Mouse (Mus musculus) spleen, adult 18-20 months (tissue): ENCODE data around the gene Arhgef39.

Source experiments
- DNase-seq, 2 experiments: peaks; one replicate each; pipeline ENCODE4 v3.0.0; 2022; ENCODE audit warnings: mixed read lengths in 2 of 2

The Arhgef39 gene

DNA sequence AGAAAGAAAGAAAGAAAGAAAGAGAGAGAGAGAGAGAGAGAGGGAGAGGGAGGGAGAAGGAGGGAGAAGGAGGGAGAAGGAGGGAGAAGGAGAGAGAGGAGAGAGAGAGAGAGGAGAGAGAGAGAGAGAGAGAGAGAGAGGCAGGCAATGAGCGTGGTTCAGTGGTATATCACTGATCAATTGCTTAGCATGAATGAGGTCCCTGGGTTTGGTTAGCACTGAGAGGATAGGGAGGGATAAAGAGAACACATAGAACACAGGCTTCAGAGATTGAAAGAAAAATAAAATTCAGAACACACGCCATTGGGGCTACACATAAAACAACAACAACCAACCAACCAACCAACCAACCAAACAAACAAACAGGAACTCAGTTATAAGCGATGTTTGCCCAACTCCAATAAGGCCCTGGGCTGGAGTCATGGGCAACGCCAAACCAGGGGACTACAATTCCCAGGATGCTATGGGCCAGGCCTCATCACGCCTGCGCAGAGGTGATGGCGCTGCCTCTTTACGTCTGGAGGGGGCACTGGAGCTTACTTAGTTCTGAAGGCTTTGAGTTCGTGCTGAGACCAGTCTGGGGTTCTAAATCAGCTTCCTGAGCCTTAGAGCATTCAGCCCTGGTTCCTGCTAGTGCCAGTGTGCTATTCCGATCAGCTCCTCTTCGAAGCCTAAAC lies 21.5 kb downstream of the Arhgef39 start:
- peak; percentile 84 to 85 for DNase-seq

DNA sequence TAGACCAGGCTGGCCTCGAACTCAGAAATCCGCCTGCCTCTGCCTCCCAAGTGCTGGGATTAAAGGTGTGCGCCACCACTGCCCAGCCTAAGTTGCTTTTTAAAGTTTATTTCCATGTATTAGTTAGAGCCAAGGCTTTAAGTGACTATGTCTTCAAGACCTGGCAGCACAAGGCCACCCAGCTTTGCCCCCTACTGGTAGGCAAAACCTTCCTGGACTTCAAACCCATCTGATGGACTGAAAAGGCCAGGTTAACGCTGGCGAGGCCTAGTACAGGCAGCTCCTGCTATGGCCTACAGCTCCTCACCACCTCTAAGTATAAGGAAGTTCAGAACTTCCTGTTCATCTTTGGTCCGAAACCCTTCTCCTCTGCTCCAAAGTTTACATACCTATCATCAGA lies 22.9 kb downstream of the Arhgef39 start:
- peak; percentile 33 to 52 for DNase-seq

DNA sequence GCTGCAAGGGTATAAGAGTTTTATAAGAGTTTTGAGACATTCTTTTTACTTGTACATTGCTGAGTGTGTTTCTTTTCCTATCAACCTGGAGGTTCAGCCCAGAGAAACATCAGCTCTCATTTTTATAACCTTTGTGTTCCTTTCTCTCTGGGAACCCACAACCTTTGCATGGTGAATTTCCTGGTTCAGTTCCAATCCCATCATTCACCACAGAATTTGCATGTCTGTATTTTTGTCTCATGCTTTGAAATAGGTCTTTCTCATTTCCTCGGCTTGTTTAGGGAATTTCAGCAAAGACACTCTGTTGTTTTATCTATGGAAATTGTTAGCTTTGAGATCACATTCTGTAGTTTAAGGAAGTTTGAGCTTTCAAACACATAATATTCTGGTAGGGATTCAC lies 25.9 kb downstream of the Arhgef39 start:
- DNase-seq = no peak

DNA sequence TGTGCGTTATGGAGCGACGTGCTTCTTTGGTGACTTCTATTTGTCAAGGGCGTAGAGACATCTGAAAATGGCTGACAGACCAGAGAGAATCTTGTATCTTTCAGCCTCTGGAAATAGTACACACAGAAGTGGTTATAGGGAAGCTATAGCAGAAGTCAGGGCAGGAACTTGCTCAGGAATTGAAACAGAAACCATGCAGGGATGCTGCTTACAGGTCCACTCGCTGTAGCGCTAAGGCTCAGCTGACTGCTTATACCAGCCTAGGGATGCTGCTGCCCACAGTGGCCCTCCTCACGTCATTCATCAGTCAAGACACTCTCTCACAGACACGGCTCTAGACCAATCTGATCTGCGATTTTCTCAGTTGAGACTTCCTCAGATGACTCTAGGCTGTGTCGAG lies 29.2 kb downstream of the Arhgef39 start:
- DNase-seq = no peak

DNA sequence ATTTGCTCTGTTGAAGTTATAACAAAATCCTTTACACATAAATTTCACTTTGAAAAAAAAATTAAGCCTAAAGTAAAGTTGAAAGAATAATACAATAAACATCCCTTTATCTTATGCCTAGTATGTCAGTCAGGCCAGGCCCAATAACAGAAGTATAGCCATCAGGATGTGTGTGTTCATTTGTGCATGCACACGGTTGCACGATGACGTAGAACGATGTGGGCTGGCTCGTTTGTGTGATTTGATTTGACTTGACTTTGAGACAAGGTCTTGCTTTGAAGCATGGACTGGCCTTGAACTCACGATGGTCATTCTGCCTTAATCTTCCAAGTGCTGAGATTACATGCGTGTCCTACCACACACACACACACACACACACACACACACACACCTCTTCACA lies 32.6 kb downstream of the Arhgef39 start:
- no peak for DNase-seq

DNA sequence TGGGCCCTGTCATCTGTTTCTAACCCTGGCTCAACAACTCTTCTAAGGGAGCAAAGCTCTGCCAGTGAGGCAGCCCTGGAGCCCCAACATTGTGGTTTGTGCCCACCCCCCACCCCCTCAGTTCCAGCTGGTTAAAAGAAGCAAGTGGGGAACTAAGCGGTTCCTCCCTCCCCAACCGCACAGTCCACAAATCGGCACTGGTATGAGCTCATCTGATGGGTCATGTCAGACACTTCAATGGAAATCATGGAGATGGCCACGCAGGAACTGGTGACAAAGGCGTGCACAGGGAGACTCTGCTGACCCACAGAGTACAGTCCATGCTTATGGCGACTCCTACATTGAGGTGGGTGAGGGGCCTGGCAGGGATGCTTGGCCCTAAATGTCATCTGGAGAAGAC lies 33.6 kb downstream of the Arhgef39 start:
- no peak for DNase-seq

DNA sequence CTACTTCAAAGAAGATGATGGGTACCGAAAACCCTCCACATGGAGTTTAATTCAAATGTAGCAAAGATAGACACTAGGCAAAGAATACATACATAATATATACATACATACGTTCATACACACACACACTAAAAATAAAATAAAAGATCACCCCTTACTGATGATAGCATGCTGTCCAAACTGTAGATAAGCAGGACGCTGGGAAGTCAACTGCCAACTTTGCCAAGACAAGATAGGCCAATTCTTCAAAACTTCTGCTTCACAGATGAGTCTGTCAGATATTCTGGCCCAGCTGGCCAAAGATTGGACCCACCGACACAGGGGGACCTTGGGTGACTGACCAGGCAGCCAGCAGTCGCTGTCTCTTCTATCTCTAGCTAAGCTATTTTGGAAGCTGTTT lies 36.4 kb downstream of the Arhgef39 start:
- DNase-seq = no peak

DNA sequence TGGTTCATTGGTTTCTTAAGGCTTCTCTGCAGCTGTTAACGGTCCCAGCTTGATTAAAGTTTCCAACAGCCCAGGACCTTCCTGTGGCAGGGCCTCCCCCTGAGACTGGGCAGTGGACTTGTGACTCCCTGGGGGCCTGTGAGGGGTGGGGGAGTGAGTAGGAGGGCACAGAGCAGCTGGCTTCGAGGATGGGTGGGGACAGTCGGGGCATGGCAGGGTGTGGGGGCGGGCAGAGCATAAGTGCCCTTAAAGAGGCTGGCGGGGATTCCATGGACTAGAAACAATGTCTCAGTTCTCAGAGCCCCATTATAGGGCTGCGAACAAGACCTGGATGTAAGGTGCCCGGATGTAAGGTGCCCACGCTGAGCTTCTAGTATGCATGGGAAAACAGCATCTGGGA lies 42.4 kb downstream of the Arhgef39 start:
- peak; percentile 66 to 72 for DNase-seq

DNA sequence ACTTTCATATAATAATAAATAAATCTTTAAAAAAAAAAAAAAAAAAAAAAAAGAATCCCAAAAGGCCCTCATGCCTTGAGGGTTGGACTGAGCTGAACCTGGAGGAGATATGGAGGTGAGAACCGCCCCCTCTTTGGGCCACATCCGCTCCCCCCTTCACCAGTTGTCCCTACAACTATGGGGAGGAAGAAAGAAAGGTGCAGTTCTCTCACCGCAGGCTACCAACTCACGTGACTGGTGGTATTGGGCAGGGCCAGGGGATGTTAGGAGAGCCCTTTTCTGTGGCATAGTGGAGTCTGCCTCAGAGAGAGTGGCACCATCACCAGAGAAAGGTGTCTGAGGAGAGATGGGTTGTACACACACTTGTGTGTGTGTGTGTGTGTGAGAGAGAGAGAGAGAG lies 43.0 kb downstream of the Arhgef39 start:
- DNase-seq = peak; percentile 56 to 74

DNA sequence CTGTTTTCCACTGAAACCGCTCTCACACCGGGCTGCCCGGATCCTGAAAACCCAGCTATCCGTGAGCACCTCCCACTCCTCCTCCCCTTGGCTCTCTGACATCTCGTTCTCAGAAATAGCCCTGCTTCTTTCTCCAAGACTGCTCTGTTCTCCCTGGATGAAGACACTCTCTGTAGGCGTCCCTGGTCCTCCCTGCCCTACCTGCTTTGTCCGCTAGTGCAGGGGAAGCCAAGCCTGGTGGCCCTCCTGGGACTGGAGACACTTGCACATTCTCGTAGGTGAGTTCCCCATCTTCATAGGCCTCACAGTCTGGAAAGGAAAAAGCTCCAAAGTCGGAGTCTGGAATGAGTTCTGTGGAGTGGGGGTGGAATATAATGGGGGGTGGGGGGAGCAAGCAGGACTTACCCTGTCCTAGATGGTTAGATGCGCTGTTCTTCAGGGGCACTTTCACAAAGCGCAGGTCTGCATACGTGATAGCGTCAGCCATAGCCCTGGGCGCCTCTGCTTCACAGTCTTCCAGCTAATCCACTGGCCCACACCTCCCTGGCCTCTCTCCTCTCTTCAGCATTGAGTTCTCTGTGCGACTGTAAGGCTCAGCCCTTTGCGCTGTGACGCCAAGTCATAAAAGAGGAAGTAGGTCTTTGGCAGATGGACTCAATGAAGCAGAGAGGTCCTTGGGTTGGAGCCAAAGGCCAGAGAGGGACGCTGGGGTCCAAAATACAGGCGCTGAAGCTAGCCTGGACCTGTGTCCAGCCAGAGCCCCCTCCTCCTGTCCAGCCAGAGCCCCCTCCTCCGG lies 45.3 kb downstream of the Arhgef39 start, which contains the start of gene Cd72:
Gene Cd72, minus strand, starts transcription at position 588 of the 796 bp plus-strand sequence.
- DNase-seq = peak; percentile 59 to 60

DNA sequence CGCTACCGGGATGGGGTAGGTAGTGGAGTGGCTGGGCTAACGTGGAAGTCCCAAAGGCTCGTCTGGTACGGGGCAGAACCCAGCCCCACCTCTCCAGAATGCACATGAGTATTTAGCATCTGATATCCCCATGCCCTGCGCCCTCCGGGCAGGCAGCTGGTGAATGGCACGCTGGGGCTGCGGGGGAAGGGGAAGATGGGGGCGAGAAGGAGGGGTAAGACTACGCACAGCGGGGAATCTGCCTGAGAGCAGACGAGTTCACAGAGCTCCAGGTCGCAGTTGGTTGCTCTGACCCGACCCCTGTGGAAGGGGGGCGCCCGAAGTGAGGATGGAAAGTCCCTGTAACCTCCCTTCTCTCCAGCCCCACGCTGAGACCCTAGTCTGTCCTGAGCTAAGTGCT lies 46.1 kb downstream of the Arhgef39 start:
- DNase-seq = no peak

DNA sequence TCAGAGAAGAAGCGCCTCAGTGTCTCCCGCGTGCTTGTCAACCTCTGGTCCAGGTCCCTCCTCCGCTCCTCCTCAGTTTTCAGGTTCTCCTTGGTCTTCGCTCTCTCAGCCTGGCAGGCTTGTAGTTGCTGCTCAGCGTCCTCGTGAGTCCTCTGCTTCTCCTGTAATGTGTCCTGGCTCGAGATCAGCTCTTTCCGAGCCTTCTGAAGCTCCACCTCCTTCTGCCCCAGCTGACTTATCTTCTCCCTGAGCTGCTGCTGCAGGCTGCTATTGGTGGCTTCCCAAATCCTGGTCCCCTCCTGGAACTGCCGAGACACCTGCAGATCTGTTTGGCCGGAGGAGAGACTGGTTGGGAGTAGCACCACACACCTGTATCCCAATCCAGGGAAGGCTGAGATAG lies 47.2 kb downstream of the Arhgef39 start:
- DNase-seq = no peak

DNA sequence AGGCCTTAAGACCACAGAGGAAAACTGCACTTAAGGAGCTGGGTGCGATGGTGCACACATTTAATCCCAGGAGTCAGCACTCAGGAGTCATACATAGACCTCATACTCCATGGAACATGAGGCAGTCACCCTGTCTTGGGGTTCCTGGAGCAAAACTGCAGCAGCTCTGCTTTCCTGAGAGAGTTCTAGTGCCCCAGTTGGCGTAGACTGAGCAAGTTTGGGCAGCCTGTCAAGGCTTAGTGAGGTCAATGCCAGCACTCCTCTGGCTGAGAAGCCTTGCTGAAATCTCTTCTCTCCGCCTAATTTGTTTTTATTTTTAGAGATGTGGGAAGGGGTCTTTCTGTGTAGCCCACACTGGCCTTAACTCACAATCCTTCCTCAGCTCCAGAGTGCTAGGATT lies 50.9 kb downstream of the Arhgef39 start:
- no peak for DNase-seq

DNA sequence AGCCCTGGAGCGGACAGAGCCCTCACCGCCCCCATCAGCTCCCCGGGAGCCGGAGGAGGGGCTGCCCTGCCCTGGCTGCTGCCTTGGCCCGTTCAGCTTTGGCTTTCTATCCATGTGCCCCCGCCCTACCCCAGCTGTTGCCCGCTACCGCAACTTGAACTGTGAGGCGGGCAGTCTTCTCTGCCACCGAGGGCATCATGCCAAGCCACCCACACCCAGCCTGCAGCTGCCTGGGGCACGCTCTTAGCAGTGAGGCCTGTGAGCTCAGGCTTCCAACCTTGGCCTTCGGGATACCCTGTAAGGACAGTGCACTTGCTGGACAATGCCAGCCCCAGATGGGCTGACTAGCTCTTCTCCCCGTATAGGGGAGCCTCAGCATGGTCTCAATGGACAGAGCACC lies 52.2 kb downstream of the Arhgef39 start:
- no peak for DNase-seq
